Mouse (Mus musculus) MEL (cell line): ENCODE data around the gene Kat6b. TPM values are rescaled to one million over a fixed set of nuclear protein-coding genes. Genes with fewer than 3 reads are reported as not detected.

Experiments
- DNase-seq: peaks from one replicate; pipeline ENCODE4 v3.0.0; 2011; ENCODE audit warnings: low read depth, low spot score
- H3K27ac ChIP-seq: 2 replicates; pipeline ENCODE4 v1.5.1; 2012; ENCODE audit warnings: low read depth, mild to moderate bottlenecking, control low read depth, low read length, moderate library complexity; ENCODE audit not compliant: control insufficient read depth
- H3K27me3 ChIP-seq, 2 experiments: fragments of 150-350 bp in 1 of 2; sonication (generic) in 1 of 2; 2 replicates each; pipeline ENCODE4 v1.6.1; 2012; ENCODE audit warnings: low read length in 2 of 2, mild to moderate bottlenecking in 2 of 2, improper control_type of control experiment in 1 of 2, moderate library complexity in 1 of 2; ENCODE audit not compliant: insufficient read depth in 2 of 2, control insufficient read depth in 1 of 2
- H3K36me3 ChIP-seq, 2 experiments: 2 replicates each; pipeline ENCODE4 v1.6.1; 2012 to 2014; ENCODE audit warnings: low read length in 2 of 2, improper control_type of control experiment in 1 of 2, inconsistent platforms in 1 of 2, mild to moderate bottlenecking in 1 of 2; ENCODE audit not compliant: insufficient read depth in 2 of 2, control insufficient read depth in 1 of 2
- H3K4me1 ChIP-seq, 2 experiments: fragments of 150-350 bp in 1 of 2; sonication (generic) in 1 of 2; 2 replicates each; pipeline ENCODE4 v1.6.1; 2012; ENCODE audit warnings: low read length in 2 of 2, improper control_type of control experiment in 1 of 2, mild to moderate bottlenecking in 1 of 2; ENCODE audit not compliant: insufficient read depth in 2 of 2, control insufficient read depth in 1 of 2
- H3K4me3 ChIP-seq, 2 experiments: fragments of 150-350 bp in 1 of 2; sonication (generic) in 1 of 2; 2 replicates each; pipeline ENCODE4 v1.5.1; 2012; ENCODE audit warnings: low read depth in 2 of 2, low read length in 2 of 2, mild to moderate bottlenecking in 2 of 2, moderate library complexity in 2 of 2, control low read depth in 1 of 2, improper control_type of control experiment in 1 of 2; ENCODE audit not compliant: control insufficient read depth in 1 of 2, insufficient read depth in 1 of 2
- H3K79me2 ChIP-seq: 2 replicates; pipeline ENCODE4 v1.6.1; 2012; ENCODE audit warnings: mild to moderate bottlenecking, low read length, moderate library complexity; ENCODE audit not compliant: control insufficient read depth, poor library complexity, insufficient read depth
- H3K9ac ChIP-seq: 2 replicates; pipeline ENCODE4 v1.6.1; 2012; ENCODE audit warnings: low read depth, mild to moderate bottlenecking, control low read depth, low read length, moderate library complexity; ENCODE audit not compliant: control insufficient read depth, poor library complexity, severe bottlenecking
- H3K9me3 ChIP-seq: fragments of 150-350 bp; sonication (generic); replicated peaks from 2 replicates; pipeline ENCODE4 v1.6.1; 2012; ENCODE audit warnings: mild to moderate bottlenecking, low read length, improper control_type of control experiment, moderate library complexity; ENCODE audit not compliant: insufficient read depth
- CHD1 ChIP-seq: IDR thresholded peaks from 2 replicates; pipeline ENCODE4 v1.6.1; 2012; ENCODE audit warnings: low read depth, mild to moderate bottlenecking, inconsistent platforms, low read length, improper control_type of control experiment
- CTCF ChIP-seq, 3 experiments: IDR thresholded peaks in 2 of 3; conservative IDR thresholded peaks in 1 of 3; 2 replicates each; pipeline ENCODE4 v1.5.1; 2011 to 2012; ENCODE audit warnings: low read length in 3 of 3, low read depth in 2 of 3, mild to moderate bottlenecking in 2 of 3, improper control_type of control experiment in 1 of 3, inconsistent platforms in 1 of 3, mixed read lengths in 1 of 3, moderate library complexity in 1 of 3; ENCODE audit not compliant: control insufficient read depth in 1 of 3, insufficient read depth in 1 of 3, poor library complexity in 1 of 3, severe bottlenecking in 1 of 3
- ELF1 ChIP-seq: IDR thresholded peaks from 2 replicates; pipeline ENCODE4 v1.6.1; 2014; ENCODE audit warnings: low read depth, mild to moderate bottlenecking, inconsistent platforms, low read length, improper control_type of control experiment, moderate library complexity
- ETS1 ChIP-seq: IDR thresholded peaks from 2 replicates; pipeline ENCODE4 v1.6.1; 2012; ENCODE audit warnings: low read depth, mild to moderate bottlenecking, inconsistent platforms, low read length, improper control_type of control experiment, moderate library complexity
- GABPA ChIP-seq: IDR thresholded peaks from 2 replicates; pipeline ENCODE4 v1.6.1; 2012; ENCODE audit warnings: low read depth, mild to moderate bottlenecking, inconsistent platforms, low read length, improper control_type of control experiment, moderate library complexity
- GATA1 ChIP-seq: IDR thresholded peaks from 2 replicates; pipeline ENCODE4 v1.6.1; 2011; ENCODE audit warnings: low read depth, low read length, improper control_type of control experiment
- HCFC1 ChIP-seq: IDR thresholded peaks from 2 replicates; pipeline ENCODE4 v1.6.1; 2012; ENCODE audit warnings: low read depth, mild to moderate bottlenecking, inconsistent platforms, low read length, improper control_type of control experiment, moderate library complexity
- JUND ChIP-seq: IDR thresholded peaks from 2 replicates; pipeline ENCODE4 v1.6.1; 2011; ENCODE audit warnings: low read depth, mild to moderate bottlenecking, improper control_type of control experiment, low read length
- MAFK ChIP-seq: IDR thresholded peaks from 2 replicates; pipeline ENCODE4 v1.6.1; 2011; ENCODE audit warnings: low read depth, mild to moderate bottlenecking, low read length, improper control_type of control experiment, borderline replicate concordance
- MEF2A ChIP-seq: IDR thresholded peaks from 2 replicates; pipeline ENCODE4 v1.6.1; 2014; ENCODE audit warnings: low read depth, mild to moderate bottlenecking, inconsistent platforms, low read length, improper control_type of control experiment; ENCODE audit not compliant: poor library complexity, insufficient replicate concordance, severe bottlenecking; ENCODE audit errors: extremely low read depth
- MYB ChIP-seq: IDR thresholded peaks from 2 replicates; pipeline ENCODE4 v1.6.1; 2011; ENCODE audit warnings: mild to moderate bottlenecking, low read depth, low read length, improper control_type of control experiment
- NELFE ChIP-seq: IDR thresholded peaks from 2 replicates; pipeline ENCODE4 v1.6.1; 2011; ENCODE audit warnings: low read depth, low read length, improper control_type of control experiment
- NRF1 ChIP-seq: IDR thresholded peaks from 2 replicates; pipeline ENCODE4 v1.6.1; 2014; ENCODE audit warnings: low read depth, mild to moderate bottlenecking, inconsistent platforms, low read length, improper control_type of control experiment, moderate library complexity; ENCODE audit not compliant: poor library complexity, insufficient read depth, severe bottlenecking
- POLR2A ChIP-seq, 2 experiments: IDR thresholded peaks; 2 replicates each; pipeline ENCODE4 v1.6.1; 2011 to 2012; ENCODE audit warnings: low read length in 2 of 2, mild to moderate bottlenecking in 2 of 2, control low read depth in 1 of 2, improper control_type of control experiment in 1 of 2, low read depth in 1 of 2, moderate library complexity in 1 of 2; ENCODE audit not compliant: control insufficient read depth in 1 of 2, insufficient read depth in 1 of 2, poor library complexity in 1 of 2
- RAD21 ChIP-seq: IDR thresholded peaks from 2 replicates; pipeline ENCODE4 v1.6.1; 2011; ENCODE audit warnings: mild to moderate bottlenecking, low read depth, low read length, improper control_type of control experiment
- RCOR1 ChIP-seq: IDR thresholded peaks from 2 replicates; pipeline ENCODE4 v1.6.1; 2012; ENCODE audit warnings: low read depth, mild to moderate bottlenecking, inconsistent platforms, low read length, improper control_type of control experiment
- SIN3A ChIP-seq: IDR thresholded peaks from 2 replicates; pipeline ENCODE4 v1.6.1; 2012; ENCODE audit warnings: low read length, improper control_type of control experiment, inconsistent platforms
- SMC3 ChIP-seq: IDR thresholded peaks from 2 replicates; pipeline ENCODE4 v1.6.1; 2011; ENCODE audit warnings: low read depth, low read length, improper control_type of control experiment
- TBP ChIP-seq: IDR thresholded peaks from 2 replicates; pipeline ENCODE4 v1.8.0; 2011; ENCODE audit warnings: low read depth, low read length, improper control_type of control experiment
- UBTF ChIP-seq: IDR thresholded peaks from 2 replicates; pipeline ENCODE4 v1.6.1; 2012; ENCODE audit warnings: low read depth, mild to moderate bottlenecking, inconsistent platforms, low read length, improper control_type of control experiment, moderate library complexity, borderline replicate concordance; ENCODE audit not compliant: insufficient read depth
- USF1 ChIP-seq: IDR thresholded peaks from 2 replicates; pipeline ENCODE4 v1.6.1; 2014; ENCODE audit warnings: low read depth, mild to moderate bottlenecking, inconsistent platforms, low read length, improper control_type of control experiment, moderate library complexity
- USF2 ChIP-seq, 2 experiments: IDR thresholded peaks; 2 replicates each; pipeline ENCODE4 v1.6.1; 2011 to 2012; ENCODE audit warnings: improper control_type of control experiment in 2 of 2, low read length in 2 of 2, borderline replicate concordance in 1 of 2, inconsistent platforms in 1 of 2, low read depth in 1 of 2, mild to moderate bottlenecking in 1 of 2; ENCODE audit not compliant: insufficient read depth in 1 of 2
- ZC3H11A ChIP-seq: IDR thresholded peaks from 2 replicates; pipeline ENCODE4 v1.6.1; 2012; ENCODE audit warnings: low read depth, mild to moderate bottlenecking, inconsistent platforms, low read length, improper control_type of control experiment
- ZKSCAN1 ChIP-seq: IDR thresholded peaks from 2 replicates; pipeline ENCODE4 v1.6.1; 2012; ENCODE audit warnings: low read depth, mild to moderate bottlenecking, inconsistent platforms, low read length, improper control_type of control experiment, moderate library complexity
- polyA plus RNA-seq, 2 experiments: library from polyadenylated mRNA; stranded (reverse) in 1 of 2; unstranded in 1 of 2; fragments of >175 nt in 1 of 2; fragments of >200 nt in 1 of 2; gene quantifications; 2 replicates each; pipeline versions ENCODE4 v1.2.1 to v1.2.4; 2012; ENCODE audit warnings: low replicate concordance in 2 of 2, low read depth in 1 of 2; ENCODE audit not compliant: insufficient read length in 2 of 2, insufficient read depth in 1 of 2, missing spikeins in 1 of 2
- total RNA-seq: library from RNA; depleted of rRNA; stranded (reverse); fragments of 300-350 nt; gene quantifications from 2 replicates; pipeline ENCODE4 v1.2.3, GENCODE M21; 2012

Kat6b gene
- total and polyA plus RNA-seq, 3 experiments, result 1.8 to 5.4 TPM; not detected in 1

DNA sequence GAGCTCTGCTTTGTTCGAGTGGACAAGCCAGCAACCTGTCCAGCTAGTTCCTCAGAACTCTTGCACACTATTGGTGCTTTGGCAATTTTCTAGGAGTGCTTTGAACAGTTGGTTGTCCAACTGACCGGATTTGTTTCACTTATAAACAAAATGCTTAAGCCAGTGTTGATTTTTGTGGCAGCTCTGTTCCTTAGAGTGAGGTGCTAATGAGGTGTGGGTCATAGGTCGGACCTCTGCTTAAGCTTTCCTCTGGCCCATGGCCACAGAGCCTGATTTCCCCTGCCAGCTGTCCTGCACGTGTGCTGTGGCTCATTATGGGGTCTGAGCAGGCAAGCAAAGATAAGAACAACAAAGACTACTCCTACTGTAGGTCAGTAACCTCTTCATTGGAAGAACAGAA, 100.0 kb downstream of the Kat6b start:
- H3K79me2 ChIP-seq, result no peaks in the 10 kb centered on the region
- peaks cover 0 to 19% of the 10 kb centered on the region in 2 experiments; a peak in 2 of 4 replicates for H3K36me3 ChIP-seq
- no peak overlapping the region for H3K4me3 ChIP-seq
- TF ChIP-seq CTCF (IDR thresholded peaks at IDR 0.05 in 2 of 3, conservative IDR thresholded peaks at IDR 0.05 in 1 of 3; ENCODE audit: control insufficient read depth in 1 of 3, insufficient read depth in 1 of 3, low read depth in 2 of 3, low read length in 3 of 3, poor library complexity in 1 of 3, severe bottlenecking in 1 of 3) (no peak), USF1 (no peak), ZKSCAN1 (no peak), MAFK (no peak), CHD1 (no peak), MYB (no peak), SMC3 (no peak), HCFC1 (no peak), TBP (no peak), ETS1 (no peak), JUND (no peak), USF2 (IDR thresholded peaks at IDR 0.05; ENCODE audit: borderline replicate concordance in 1 of 2, insufficient read depth in 1 of 2, low read depth in 1 of 2, low read length in 2 of 2) (no peak), RAD21 (no peak), POLR2A (IDR thresholded peaks at IDR 0.05; ENCODE audit: control insufficient read depth in 1 of 2, insufficient read depth in 1 of 2, low read depth in 1 of 2, low read length in 2 of 2, poor library complexity in 1 of 2) (no peak), ELF1 (no peak), NRF1 (no peak)
- H3K9ac ChIP-seq, result no peak overlapping the region
- no peaks in the 10 kb centered on the region for H3K9me3 ChIP-seq
- no peaks in the 10 kb centered on the region for H3K27me3 ChIP-seq
- no peak overlapping the region for H3K27ac ChIP-seq
- peaks cover 8 to 17% of the 10 kb centered on the region in 2 experiments for H3K4me1 ChIP-seq
- DNase-seq, result no peak

DNA sequence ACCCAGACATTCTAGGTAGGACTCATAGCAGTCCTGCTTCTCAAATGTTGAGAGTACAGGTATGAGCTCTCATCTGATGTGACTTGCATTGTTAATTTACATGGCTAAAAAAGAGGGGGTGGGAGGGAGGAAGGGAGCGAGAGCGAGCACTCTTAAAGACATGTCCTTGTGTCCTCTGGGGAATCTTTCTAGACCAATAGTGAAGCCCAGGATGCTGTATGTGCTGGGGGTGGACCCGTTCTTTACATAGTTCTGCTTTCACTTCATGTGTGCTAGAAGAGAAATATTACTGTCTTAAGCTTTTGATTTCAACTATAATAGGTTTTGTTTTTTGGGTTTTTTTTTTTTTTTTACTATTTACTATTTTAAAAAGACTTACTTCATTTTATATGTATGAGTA, 101.1 kb downstream of the Kat6b start:
- Histone ChIP-seq H3K9me3 (no peaks in the 10 kb centered on the region), H3K4me3 (no peak overlapping the region), H3K27me3 (no peaks in the 10 kb centered on the region), H3K27ac (no peak overlapping the region), H3K4me1 (peaks cover 8 to 17% of the 10 kb centered on the region in 2 experiments), H3K9ac (no peak overlapping the region), H3K79me2 (no peaks in the 10 kb centered on the region), H3K36me3 (peaks cover 0 to 19% of the 10 kb centered on the region in 2 experiments; a peak in 2 of 4 replicates)
- no peak for DNase-seq
- TF ChIP-seq HCFC1, result no peak
- no peak for TF ChIP-seq UBTF
- no peak for TF ChIP-seq MEF2A
- no peak for TF ChIP-seq ELF1
- no peak for TF ChIP-seq MAFK
- no peak for TF ChIP-seq GABPA
- no peak for TF ChIP-seq TBP
- no peak for TF ChIP-seq ZKSCAN1
- no peak for TF ChIP-seq ZC3H11A
- no peak for TF ChIP-seq GATA1
- no peak for TF ChIP-seq SIN3A
- no peak for TF ChIP-seq NELFE
- TF ChIP-seq CHD1, result no peak
- TF ChIP-seq RCOR1, result no peak
